Mouse (Mus musculus): Measurements from ENCODE around the gene Ubtd1.

- TF ChIP-seq CTCF (IDR thresholded peaks at IDR 0.05; ENCODE audit: insufficient read depth, low read depth, low read length) (no peak), POLR2A (IDR thresholded peaks at IDR 0.05; ENCODE audit: insufficient read depth, low read depth, low read length) (no peak)
Observed at GRCm38 (mm10) chr19:41981595-41981927, at the start of gene Ubtd1.

Data from olfactory bulb, adult 2 months (tissue).